Mouse (Mus musculus) kidney, embryonic 14.5 days (tissue): ENCODE results near the gene Hist1h4a. TPM values are rescaled to one million over a fixed set of nuclear protein-coding genes. Genes with fewer than 3 reads are reported as not detected.

Source experiments
- ATAC-seq: fragments of 200-750 bp; cut with Nextera tagmentation; 2 replicates; pipeline ENCODE4 v1.8.0; 2017; ENCODE audit warnings: moderate number of reproducible peaks, mild to moderate bottlenecking, moderate TSS enrichment, moderate library complexity; ENCODE audit not compliant: low FRiP score, low TSS enrichment
- H3K27ac ChIP-seq: fragments of 300-500 bp; sonication (generic); 2 replicates; pipeline ENCODE4 v1.5.1; 2014; ENCODE audit warnings: low read depth, mild to moderate bottlenecking, low read length, moderate library complexity, mixed read lengths
- H3K27me3 ChIP-seq: fragments of 300-500 bp; sonication (generic); 2 replicates; pipeline ENCODE4 v1.6.1; 2014; ENCODE audit warnings: mild to moderate bottlenecking, low read length; ENCODE audit not compliant: control insufficient read depth, insufficient read depth
- H3K36me3 ChIP-seq: fragments of 300-500 bp; sonication (generic); 2 replicates; pipeline ENCODE4 v1.6.1; 2014; ENCODE audit warnings: low read length, mixed read lengths; ENCODE audit not compliant: control insufficient read depth, insufficient read depth
- H3K4me1 ChIP-seq: fragments of 300-500 bp; sonication (generic); 2 replicates; pipeline ENCODE4 v1.6.1; 2014; ENCODE audit warnings: low read length, mixed read lengths; ENCODE audit not compliant: control insufficient read depth, insufficient read depth
- H3K4me2 ChIP-seq: fragments of 300-500 bp; sonication (generic); replicated peaks from 2 replicates; pipeline ENCODE4 v1.6.1; 2014; ENCODE audit warnings: low read depth, mild to moderate bottlenecking, low read length
- H3K4me3 ChIP-seq: fragments of 300-500 bp; sonication (generic); 2 replicates; pipeline ENCODE4 v1.5.1; 2014; ENCODE audit warnings: mild to moderate bottlenecking, low read length
- H3K9ac ChIP-seq: fragments of 300-500 bp; sonication (generic); 2 replicates; pipeline ENCODE4 v1.6.1; 2014; ENCODE audit warnings: low read depth, mild to moderate bottlenecking, low read length, moderate library complexity
- H3K9me3 ChIP-seq: fragments of 300-500 bp; sonication (generic); 2 replicates; pipeline ENCODE4 v1.6.1; 2016; ENCODE audit warnings: low read length; ENCODE audit not compliant: control insufficient read depth
- WGBS: fragments of 180-500 bp; shearing (Covaris S2); extraction: QIAGEN DNeasy Blood & Tissue Kit; methylation state at CpG from one replicate; pipeline ENCODE4 v1.1.7; 2014; 5-methylcytosine and 5-hydroxymethylcytosine counted together
- polyA plus RNA-seq: library from polyadenylated mRNA; unstranded; fragments of >200 nt; fragmentation: Nextera tagmentation; extraction: Ambion mirVana; gene quantifications from 2 replicates; pipeline ENCODE4 v1.2.1, GENCODE M21; 2014

Gene Hist1h4a
- polyA plus RNA-seq, 1 experiment from 2014 or later = 1.9 TPM

DNA sequence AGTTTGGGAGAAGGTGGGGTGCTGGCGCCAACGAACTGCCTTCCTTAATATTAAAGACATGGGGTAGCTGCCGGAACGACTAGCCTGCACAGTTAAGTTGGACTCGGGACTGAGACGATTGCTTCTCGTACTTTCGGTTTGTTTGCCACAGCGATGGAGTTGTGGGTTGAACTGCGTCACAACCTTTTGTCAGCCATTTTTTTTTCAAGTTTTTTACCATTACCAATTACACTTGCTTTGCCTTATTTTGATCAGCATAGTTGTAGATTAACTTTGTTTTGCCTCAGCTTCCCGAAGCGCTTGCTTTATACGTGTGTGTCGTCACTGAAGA is 21.1 kb downstream of the Hist1h4a start:
- H3K36me3 ChIP-seq = no peaks in the 10 kb centered on the region
- H3K4me1 ChIP-seq = peaks cover 13% of the 10 kb centered on the region; the same call in 1 of the 2 replicates
- peak overlapping the region; percentile 99 for H3K27ac ChIP-seq
- H3K9ac ChIP-seq = peak overlapping the region; percentile 74
- WGBS = under 1% methylated on average over 14 of the region's 14 CpGs
- no peak for ATAC-seq
- peak overlapping the region; percentile 51 for H3K4me3 ChIP-seq
- H3K9me3 ChIP-seq = no peaks in the 10 kb centered on the region
- no peaks in the 10 kb centered on the region for H3K27me3 ChIP-seq
- H3K4me2 ChIP-seq = peak overlapping the region; percentile 72

DNA sequence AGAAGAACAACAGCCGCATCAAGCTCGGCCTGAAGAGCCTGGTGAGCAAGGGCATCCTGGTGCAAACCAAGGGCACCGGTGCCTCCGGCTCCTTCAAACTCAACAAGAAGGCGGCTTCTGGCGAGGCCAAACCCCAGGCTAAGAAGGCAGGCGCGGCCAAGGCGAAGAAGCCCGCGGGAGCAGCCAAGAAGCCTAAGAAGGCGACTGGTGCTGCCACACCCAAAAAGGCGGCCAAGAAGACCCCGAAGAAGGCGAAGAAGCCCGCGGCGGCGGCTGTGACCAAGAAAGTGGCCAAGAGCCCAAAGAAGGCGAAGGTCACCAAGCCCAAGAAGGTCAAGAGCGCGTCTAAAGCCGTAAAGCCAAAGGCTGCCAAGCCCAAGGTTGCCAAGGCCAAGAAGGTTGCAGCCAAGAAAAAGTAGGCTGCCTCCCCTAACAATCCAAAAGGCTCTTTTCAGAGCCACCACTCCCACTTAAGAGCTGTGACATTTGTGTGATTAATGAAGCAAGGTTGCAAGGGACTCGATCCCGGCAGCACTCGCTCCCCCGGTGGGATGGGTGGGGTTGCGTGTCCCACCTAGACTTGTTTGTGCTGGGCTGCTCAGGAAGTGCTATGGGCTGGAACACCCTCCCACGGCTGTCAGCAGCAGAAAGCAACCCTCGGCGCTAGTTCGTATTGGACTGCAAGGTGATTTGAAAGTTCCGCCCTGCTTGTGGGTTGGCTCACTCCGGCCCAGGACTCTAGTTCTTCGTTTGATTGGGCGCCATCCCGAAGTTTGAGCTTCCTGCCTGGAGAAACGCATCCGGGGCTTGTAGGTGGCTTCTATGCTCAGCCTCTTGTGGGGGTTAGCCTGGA is 21.7 kb downstream of the Hist1h4a start:
- H3K4me2 ChIP-seq = peak overlapping the region; percentile 72
- peak overlapping the region; percentile 51 for H3K4me3 ChIP-seq
- no peaks in the 10 kb centered on the region for H3K9me3 ChIP-seq
- peak overlapping the region; percentile 99 for H3K27ac ChIP-seq
- H3K9ac ChIP-seq = peak overlapping the region; percentile 74
- peak; percentile 94 for ATAC-seq
- peaks cover 10% of the 10 kb centered on the region; the same call in 1 of the 2 replicates for H3K4me1 ChIP-seq
- no peaks in the 10 kb centered on the region for H3K27me3 ChIP-seq
- WGBS = under 1% methylated on average over 39 of the region's 39 CpGs
- H3K36me3 ChIP-seq = no peaks in the 10 kb centered on the region

DNA sequence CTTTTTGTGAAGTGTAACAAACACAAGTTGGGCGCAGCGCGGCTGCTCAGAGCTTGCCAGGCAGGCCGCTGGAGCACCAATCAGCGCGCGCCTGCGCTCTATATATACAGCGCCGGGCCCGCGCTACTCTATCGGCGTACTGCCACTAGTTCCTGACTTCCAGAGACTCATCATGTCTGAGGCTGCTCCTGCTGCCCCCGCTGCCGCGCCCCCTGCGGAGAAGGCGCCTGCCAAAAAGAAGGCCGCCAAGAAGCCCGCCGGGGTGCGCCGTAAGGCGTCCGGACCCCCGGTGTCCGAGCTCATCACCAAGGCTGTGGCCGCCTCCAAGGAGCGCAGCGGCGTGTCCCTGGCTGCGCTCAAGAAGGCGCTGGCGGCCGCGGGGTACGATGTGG is 22.4 kb downstream of the Hist1h4a start, which contains the start of gene Hist1h1c:
Gene Hist1h1c (plus strand): TSS at position 132 of the 392 bp plus-strand sequence.
- H3K27me3 ChIP-seq = no peaks in the 10 kb centered on the region
- H3K9ac ChIP-seq = peak within 1 kb of the TSS; percentile 74
- H3K27ac ChIP-seq = peak within 1 kb of the TSS; percentile 99
- H3K9me3 ChIP-seq = no peaks in the 10 kb centered on the region
- peak within 1 kb of the TSS; percentile 51 for H3K4me3 ChIP-seq
- H3K4me2 ChIP-seq = peak within 1 kb of the TSS; percentile 72
- no peaks in the 10 kb centered on the region for H3K36me3 ChIP-seq
- peaks cover 7% of the 10 kb centered on the region; the same call in 1 of the 2 replicates for H3K4me1 ChIP-seq
- WGBS = under 1% methylated on average over 30 of the region's 38 CpGs
- ATAC-seq = peak; percentile 95

DNA sequence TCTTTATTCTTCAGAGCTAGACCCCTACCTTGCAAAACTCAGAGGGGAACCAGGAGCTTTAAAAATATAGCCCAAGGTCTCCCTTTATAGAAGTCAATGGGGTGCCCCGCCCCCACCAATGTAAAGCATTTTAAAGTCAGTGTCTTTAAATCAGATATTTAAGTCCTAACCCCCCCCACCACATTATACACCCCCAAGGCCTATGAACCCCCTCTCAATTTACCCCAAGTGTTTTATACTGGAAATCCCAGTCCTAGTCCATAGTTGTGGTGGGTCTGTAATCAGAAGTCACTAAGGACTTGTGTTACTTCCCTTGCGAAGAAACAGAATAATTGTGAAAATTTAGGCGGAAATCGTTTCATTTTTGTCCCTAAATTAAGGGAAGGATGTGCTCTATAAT is 23.0 kb downstream of the Hist1h4a start:
- no peaks in the 10 kb centered on the region for H3K36me3 ChIP-seq
- peak overlapping the region; percentile 74 for H3K9ac ChIP-seq
- H3K9me3 ChIP-seq = no peaks in the 10 kb centered on the region
- H3K4me1 ChIP-seq = peaks cover 7% of the 10 kb centered on the region; the same call in 1 of the 2 replicates
- H3K27ac ChIP-seq = peak overlapping the region; percentile 99
- peak overlapping the region; percentile 51; the same call in 1 of the 2 replicates for H3K4me3 ChIP-seq
- H3K27me3 ChIP-seq = no peaks in the 10 kb centered on the region
- peak overlapping the region; percentile 72 for H3K4me2 ChIP-seq
- no peak for ATAC-seq
- 27% methylated on average over 4 of the region's 4 CpGs for WGBS

DNA sequence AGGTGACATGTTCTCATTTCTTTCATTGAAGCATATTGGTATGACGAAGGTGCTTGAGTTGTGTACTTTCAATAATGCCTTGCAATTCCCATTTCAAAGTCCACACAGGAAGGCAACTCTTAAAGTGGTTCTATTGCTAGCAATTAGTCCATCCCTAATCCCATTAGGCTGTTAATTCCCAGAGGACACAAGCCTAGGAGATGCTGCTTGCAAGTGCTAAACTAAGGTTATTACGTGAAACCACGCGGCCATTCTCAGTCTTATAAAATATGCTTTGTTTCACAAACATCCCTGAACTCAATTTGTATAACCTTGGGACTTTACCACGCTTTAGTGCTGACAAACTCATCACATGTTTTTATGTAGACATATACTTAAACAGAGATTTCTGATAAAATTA is 23.9 kb downstream of the Hist1h4a start:
- ATAC-seq = no peak
- no peaks in the 10 kb centered on the region for H3K36me3 ChIP-seq
- no peak overlapping the region for H3K4me3 ChIP-seq
- H3K4me2 ChIP-seq = no peak overlapping the region
- no peaks in the 10 kb centered on the region for H3K27me3 ChIP-seq
- H3K9me3 ChIP-seq = no peaks in the 10 kb centered on the region
- H3K9ac ChIP-seq = no peak overlapping the region
- WGBS = 79% methylated on average over 5 of the region's 5 CpGs
- H3K4me1 ChIP-seq = peaks cover 7% of the 10 kb centered on the region; the same call in 1 of the 2 replicates
- H3K27ac ChIP-seq = no peak overlapping the region

DNA sequence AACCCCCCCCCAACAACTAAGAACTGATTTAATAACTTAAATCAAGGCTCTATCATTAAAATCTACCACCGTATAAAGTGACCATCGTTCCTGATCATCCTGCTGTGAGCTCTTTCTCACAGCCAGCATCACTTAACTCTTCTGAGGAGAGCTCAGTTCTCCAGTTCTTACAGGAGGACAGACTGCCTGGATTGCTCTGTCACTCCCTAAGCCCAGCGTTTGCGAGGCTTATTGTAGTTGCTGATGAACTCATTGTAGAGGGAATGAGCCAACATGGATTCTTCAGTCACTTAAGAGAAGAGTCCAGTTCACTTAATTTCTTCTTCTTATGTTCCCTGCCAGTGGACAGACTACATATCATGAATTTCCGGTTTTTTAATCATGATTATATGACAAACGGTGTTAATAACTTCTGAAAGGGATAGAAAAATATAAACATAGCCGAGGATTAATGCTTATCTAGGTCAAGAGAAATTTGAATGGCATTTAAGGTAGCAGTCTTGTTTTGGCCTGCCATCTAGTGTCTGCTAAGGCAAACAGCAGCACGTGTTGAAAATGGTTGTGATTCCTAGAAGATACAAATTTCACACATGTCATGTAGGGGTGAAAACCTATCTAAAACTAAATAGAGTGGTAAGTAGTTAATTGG is 28.8 kb downstream of the Hist1h4a start:
- peaks cover 5% of the 10 kb centered on the region; the same call in 1 of the 2 replicates for H3K4me1 ChIP-seq
- ATAC-seq = no peak
- no peak overlapping the region for H3K4me3 ChIP-seq
- no peaks in the 10 kb centered on the region for H3K27me3 ChIP-seq
- H3K36me3 ChIP-seq = no peaks in the 10 kb centered on the region
- 23% methylated on average over 8 of the region's 8 CpGs for WGBS
- H3K9me3 ChIP-seq = no peaks in the 10 kb centered on the region
- H3K27ac ChIP-seq = no peak overlapping the region
- H3K9ac ChIP-seq = no peak overlapping the region
- no peak overlapping the region for H3K4me2 ChIP-seq

DNA sequence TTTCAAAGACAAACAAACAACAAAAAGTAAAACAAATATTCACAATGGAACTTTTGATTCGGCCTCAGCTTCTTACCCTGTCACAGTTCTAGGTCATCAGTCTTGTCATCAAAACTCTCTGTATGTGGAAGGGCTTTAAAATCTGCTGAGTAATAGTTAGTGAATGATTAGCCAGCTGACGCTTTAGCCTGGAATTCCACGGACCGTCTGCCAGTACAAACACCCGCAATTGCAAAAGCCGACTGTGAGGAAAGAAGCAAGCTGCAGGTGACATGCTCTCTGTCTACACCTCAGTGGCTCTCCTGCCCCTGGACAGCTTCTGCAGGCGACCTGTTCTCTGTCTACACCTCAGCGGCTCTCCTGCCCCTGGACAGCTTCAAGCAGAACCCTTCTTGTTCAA is 30.6 kb downstream of the Hist1h4a start:
- Histone ChIP-seq H3K9ac (no peak overlapping the region), H3K4me3 (no peak overlapping the region), H3K27ac (no peak overlapping the region), H3K4me2 (no peak overlapping the region), H3K36me3 (no peaks in the 10 kb centered on the region), H3K9me3 (no peaks in the 10 kb centered on the region), H3K4me1 (peaks cover 5% of the 10 kb centered on the region; the same call in 1 of the 2 replicates), H3K27me3 (no peaks in the 10 kb centered on the region)
- WGBS = 32% methylated on average over 8 of the region's 8 CpGs
- ATAC-seq = 0 out of 2 replicates have a peak, but pooled peaks have one; percentile 38

DNA sequence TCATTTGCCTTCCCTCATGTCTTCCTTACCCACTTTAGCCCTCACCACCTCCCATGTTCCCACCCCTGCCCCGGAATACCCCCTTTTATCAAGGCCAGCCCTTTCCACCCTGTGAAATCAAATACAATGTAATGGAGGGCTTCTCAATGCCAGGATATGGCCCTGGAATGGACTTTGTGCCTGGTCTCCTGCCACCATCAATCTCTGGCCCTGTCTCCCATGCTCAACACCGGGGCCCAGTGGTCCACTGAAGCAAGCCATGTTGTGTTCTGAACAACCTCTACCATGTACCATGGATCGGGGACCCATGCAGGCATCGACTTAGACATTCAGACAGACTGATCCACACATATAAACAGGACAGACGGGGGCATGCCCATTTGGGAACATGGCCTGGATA is 31.3 kb downstream of the Hist1h4a start:
- Histone ChIP-seq H3K4me2 (no peak overlapping the region), H3K4me1 (peaks cover 5% of the 10 kb centered on the region; the same call in 1 of the 2 replicates), H3K4me3 (no peak overlapping the region), H3K36me3 (no peaks in the 10 kb centered on the region), H3K27me3 (no peaks in the 10 kb centered on the region), H3K9ac (no peak overlapping the region), H3K27ac (no peak overlapping the region), H3K9me3 (no peaks in the 10 kb centered on the region)
- ATAC-seq = no peak
- WGBS = 94% methylated on average over 5 of the region's 5 CpGs

DNA sequence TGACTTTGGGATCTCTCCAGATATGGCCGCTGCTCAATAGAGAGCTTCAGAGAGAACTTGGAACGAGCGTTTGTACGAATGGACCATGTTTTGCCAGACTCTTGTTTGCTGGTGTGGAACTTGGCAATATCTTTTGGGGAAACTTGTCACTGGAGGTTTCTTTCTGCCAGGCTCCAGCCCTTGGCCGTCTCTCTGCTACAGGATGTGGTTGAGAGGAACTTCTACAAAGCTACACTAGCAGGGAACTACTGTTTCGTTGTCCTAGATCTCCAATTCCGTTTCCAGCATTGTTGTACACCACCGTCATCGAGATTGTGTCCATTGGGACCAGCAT is 31.9 kb downstream of the Hist1h4a start:
- Histone ChIP-seq H3K36me3 (no peaks in the 10 kb centered on the region), H3K4me3 (no peak overlapping the region)

More for the DNA sequence above, 31.9 kb downstream of the Hist1h4a start:
- Histone ChIP-seq H3K9me3 (no peaks in the 10 kb centered on the region), H3K9ac (no peak overlapping the region), H3K4me2 (no peak overlapping the region), H3K4me1 (peaks cover 5% of the 10 kb centered on the region; the same call in 1 of the 2 replicates), H3K27ac (no peak overlapping the region), H3K27me3 (no peaks in the 10 kb centered on the region)
- no peak for ATAC-seq
- WGBS = 90% methylated on average over 9 of the region's 9 CpGs
